Mouse (Mus musculus): ENCODE results near the gene Klhl5. TPM values are rescaled to one million over a fixed set of nuclear protein-coding genes. Genes with fewer than 3 reads are reported as not detected.

The Klhl5 gene
- total RNA-seq (2021) = 10 to 100 TPM; 53.1 to 67.7 TPM
- long read RNA-seq, experiment 1, transcript Klhl5-204 (11 exons, 3,149 nt) = major isoform, 41 of 67 reads
- long read RNA-seq, experiment 1, partial matches to known transcripts = 9 of 67 reads
- long read RNA-seq, experiment 1, other reads (novel, unspliced or antisense) = 17 of 67 reads
- long read RNA-seq, experiment 2, transcript Klhl5-204 (11 exons, 3,149 nt) = major isoform, 14 of 22 reads
- long read RNA-seq, experiment 2, partial matches to known transcripts = 6 of 22 reads
- long read RNA-seq, experiment 2, other reads (novel, unspliced or antisense) = 2 of 22 reads

DNA sequence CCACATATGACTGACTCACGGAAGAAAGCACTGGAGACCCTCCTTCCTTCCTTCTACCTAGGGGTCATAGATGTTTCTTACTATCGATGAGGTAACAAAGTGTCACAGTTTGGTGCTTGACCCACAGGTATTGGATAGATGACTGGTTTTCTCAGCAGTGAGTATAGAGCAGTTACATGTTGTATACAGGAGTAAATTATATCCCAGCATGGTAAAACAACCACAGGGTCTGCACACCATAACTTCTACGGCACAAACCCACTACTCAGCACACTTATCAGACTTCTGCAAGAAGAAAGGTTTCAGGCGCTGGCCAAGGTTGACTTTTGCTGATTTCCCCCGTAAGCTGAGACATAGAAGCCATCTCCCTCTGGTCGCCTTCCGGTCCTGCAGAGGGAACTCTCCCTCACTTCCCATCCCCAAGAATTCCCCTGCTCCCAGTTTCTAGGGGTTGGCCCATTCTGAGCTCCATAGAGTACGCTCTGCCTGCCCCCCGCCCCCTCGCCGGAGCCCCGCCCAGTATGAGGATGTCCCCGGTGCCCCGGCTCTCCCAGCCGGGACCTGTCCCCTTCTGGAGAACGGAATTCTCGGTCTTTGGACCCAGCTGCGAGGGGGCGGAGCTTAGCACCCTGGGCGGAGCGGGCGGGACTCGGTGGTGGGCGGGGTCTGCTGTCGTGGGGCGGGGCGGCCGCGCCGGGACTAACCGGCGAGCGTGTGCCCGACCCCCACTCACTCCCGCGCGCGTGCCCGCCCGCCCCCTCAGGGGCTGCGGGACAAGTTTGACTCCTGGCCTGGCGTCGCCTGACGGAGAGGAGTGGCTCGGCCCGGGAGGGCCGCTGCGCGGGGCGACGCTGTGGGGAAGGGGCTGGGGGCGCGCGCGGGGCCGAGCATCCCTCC is at the start of gene Klhl5:
Gene Klhl5 (plus strand): TSS at position 664 of the 897 bp plus-strand sequence.
- DNase-seq = peak; percentile 96 to 97

DNA sequence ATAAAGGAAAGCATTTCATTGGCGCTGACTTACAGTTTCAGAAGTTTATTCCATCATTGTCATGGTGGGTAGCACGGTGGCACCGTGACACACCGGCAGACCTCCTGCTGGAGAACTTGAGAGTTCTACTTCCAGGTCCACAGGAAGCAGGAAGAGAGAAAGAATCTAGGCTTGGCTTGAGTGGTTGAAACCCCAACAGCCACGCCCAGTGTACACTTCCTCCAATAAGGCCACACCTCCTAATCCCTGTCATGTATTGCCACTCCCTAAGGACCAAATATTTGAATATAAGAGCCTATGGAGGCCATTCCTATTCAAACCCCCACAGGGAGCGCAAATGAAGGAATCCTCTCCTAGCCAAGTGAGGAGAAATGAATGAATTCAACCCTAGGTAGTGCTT is 49.7 kb upstream of the Klhl5 start:
- DNase-seq = no peak

DNA sequence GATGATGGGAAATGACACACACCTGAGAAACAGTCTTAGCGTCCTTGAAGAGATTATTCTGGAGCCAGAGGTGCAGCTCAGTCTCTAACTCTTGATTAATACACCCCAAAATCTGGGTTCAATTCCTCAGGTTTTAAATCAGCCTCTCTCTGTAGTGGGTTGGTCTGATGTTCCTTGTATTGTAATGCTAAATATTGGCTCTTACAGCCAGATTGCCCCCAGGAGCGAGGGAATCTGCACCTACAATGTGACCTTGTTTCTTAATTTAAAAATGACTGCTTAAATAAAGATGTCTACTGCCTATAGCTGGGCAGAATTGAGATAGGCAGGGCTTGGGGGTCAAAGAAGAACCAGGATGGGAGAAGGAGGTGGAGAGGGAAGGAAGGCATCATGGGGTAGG is 47.5 kb upstream of the Klhl5 start:
- no peak for DNase-seq

DNA sequence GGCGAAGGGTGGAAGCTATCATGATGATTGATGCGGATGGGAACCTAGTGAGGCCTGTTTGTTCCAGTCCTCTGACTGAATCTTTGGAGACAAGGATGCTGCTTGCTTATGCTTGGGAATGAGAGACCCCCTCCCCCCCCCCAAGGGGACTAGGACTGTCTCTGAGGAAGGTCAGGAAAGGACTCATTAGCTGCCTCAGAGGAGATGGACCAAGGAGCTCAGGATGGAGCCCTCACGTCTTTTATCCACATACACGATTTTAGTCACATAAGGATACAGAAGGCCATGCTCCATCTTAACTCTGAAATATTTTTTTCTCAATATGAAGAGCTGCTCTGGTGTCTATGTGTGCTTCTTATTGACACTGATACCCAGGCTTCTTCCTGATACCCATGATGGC is 45.1 kb upstream of the Klhl5 start:
- no peak for DNase-seq

DNA sequence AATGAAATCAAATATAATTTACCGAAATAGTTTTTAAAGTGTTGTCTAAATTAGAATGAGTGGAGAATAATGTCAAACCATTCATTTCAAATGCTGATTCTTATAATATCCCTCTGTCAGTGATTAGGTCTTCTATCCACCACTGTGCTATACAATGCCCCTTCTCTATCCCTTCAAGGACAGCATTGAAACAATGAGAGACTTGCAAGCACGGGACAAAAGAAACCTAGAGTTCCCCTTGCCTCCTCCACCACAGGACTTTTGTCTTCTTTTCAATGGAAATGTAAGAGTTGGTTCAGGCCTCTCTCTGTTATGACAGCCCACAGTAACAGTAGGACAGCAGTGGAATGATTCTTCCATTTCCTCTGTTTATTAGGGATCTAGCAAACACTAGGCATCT is 44.1 kb upstream of the Klhl5 start:
- no peak for DNase-seq

DNA sequence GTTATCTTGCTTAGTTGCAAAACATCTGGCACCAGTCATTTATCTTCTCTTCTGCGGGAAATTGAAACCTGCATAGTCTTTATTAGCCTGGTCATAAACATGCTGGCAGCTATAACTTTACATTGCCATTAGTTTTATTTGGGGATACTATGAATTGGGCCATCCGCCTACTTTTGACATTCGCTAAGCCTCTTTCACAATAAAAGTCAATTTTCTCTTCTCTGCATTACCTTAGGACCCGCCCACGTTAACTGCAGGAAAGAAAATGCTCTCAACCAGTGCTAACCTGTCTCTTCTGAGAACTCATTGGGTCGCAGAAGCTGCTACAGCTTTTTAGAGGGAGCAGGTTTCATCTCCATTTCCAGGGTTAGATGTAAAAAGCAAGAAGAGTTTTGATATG is 39.2 kb upstream of the Klhl5 start:
- DNase-seq = no peak

DNA sequence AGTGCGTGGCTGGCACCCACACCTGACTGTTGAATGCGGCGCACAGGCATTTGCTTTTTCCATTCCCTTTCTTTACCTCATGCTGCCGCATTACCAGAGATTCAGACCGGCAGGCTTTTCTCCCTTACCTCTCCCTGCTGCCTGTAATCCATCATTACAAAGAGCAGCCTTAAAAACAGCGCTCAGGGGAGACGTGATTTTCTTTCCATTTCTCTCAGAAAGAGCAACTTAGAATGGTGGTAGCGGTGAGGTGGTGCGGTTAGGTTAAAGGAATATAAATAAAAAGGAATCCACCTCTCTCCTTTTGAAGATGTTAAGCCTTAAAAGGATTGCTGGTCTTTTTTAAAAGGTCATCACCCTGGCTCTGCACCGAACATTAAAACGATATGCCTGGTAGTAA is 37.5 kb upstream of the Klhl5 start:
- DNase-seq = no peak

DNA sequence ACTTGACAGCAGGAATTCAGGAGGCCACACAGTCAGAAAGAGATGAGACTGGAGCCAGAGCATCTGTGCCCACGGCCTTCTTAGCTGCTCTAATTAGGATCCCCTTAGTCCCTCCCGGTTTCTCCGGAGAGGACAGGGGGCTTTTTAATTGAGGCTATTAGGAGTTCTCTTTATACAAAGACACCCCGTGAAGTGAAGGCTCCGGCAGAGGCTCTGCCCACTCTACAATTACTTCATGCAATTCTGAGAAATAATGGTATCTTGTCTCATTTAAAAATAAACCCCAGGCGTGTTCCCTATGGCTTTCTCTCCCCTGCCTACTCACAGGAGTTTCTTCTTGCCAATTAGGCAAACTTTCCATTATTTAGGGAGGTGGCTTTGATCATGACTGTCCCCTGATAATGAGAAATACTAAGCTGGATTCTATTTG is 35.6 kb upstream of the Klhl5 start:
- no peak for DNase-seq

DNA sequence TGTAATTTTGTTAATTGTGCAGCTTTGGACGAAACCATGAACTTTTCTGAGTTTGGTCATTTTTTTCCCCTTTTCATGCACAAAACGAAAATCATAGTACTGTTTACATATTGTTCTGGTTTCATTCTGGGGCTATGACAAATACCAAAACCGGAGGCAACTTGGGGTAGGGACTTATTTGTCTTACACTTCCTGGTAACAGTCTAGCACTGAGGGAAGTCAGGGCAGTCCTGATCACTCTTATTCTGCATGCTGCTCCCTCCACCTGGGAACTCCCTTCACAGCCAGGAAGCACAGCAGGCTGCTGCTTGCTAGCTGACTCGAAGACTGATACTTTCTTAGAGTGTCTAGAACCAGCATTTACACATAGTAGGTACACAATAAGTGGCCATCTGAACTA is 34.1 kb upstream of the Klhl5 start:
- no peak for DNase-seq

DNA sequence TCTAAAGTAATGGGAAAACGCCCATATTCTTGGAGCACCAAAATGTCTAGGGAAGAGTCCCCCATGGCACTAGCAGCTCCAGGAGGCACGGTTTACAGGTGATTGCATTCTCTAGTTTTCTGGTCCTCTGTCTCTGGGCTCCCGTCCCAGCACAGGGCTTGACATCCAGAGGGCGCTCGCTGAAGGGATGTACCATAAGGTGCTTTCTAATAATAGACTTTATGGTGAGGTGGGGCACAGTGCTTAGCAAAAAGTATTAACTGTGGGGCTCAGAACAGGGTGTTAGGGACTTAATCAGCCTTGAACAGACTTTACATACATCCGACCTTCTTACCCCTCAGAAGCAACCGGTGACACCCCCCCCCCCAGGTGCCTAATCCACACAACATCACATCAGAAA is 32.6 kb upstream of the Klhl5 start:
- DNase-seq = peak; percentile 29 to 34

DNA sequence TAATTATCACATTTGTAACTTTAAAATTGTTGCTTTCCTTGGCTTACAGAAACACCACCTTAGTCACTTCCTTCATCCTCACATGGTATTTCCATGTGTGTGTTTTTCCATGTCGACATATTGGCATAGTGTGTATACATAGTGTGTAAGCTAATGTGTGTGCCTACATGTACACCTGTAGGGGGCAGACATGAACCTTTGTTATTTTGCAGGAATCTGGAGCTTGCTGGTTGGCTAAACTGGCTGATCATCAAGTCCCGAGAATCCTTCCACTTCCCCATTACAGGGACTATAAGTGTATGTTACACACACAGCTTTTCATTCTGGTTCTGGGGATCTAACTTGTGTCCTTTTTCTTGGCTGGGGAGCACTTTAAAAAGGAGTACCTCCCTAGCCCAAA is 31.3 kb upstream of the Klhl5 start:
- DNase-seq = no peak

DNA sequence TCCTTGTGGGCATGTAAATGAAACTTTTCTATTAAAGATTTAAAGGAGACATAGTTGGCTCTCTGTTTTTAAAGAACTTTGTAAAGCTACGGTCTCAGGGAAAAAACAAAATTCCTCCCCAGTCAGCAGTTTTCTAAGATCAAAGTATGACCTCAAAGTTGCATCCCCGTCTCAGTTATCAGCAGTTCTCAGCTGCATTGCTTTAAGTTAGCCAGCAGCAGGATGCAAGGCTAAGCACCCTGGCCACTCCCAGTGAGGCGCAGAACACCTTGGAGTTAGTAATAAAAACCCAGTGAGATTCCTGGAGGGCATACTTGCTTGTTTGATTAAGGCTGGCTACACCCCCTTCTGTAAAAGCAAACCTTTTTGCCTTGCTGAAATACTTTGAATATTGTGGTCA is 30.6 kb upstream of the Klhl5 start:
- no peak for DNase-seq

DNA sequence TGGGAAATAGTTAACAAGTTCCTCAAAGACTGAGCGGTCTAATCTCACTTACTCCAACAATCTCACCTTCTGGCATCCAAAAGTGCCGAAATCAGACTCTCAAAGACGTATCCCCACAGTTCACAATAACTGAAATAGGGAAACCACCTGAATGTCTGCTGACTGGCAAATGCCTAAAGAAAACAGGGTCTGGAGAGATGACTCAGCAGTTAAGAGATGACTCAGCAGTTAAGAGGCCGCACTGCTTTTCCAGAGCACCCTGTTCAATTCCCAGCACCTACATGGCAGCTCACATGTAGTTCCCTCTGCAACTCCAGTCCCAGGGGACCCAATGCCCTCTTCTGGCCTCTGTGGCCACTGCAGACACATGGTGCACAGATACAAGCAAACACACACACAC is 29.3 kb upstream of the Klhl5 start:
- no peak for DNase-seq

DNA sequence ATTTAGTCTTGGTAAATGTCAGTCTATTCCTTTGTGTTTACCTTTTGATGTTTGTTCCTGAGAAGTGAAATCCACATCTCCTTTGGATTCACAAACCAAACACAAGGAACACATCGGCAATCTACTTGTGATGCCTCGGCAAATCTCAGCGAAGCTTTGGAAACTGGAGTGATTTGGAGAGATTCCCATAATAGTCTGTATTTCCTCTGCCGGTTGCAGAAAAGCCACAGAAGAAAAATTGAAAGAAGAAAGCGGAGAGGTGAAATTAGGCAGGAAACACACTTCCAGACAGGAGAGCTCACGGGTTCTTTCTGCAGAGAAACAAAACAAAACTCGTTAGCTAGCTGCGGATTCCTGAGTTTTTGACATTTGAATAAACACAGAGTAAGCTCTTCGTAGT is 27.5 kb upstream of the Klhl5 start:
- DNase-seq = peak in 1 of 2 experiments; percentile 35

DNA sequence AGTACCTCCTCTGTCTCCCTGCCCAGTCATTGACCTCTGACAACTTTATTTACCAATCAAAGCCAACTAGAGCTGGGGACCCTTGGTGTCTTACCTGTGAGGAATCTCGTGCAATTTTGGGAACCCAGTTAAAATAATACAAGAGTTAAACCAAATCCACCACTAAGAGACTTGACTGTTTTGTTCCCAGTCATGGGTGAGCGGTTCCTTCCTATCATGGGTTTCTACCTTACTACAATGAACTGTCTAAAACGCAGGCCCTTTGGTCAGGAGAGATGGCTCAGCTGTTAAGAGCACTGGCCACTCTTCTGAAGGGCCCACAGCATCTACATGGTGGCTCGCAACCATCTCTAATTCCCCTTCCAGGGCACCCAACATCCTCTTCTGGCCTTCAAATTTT is 25.5 kb upstream of the Klhl5 start:
- no peak for DNase-seq

DNA sequence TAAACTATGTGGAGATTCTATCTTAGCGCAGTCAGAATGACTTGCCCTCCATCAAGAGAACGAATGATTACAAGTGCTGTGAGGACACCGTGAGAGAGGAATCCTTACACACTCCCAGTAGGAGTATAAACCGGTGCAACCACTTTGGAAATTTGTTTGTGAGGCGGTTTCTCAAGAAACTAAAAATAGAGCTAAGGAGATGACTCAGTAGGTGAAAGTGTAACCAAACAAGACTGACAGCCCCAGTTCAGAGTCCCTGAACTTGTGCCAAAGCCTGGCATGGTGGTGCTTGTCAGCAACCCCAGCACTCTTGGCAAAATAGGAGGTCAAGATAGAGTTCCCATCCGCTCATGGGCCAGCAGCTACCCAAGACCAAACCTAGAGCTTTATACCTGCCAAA is 20.8 kb upstream of the Klhl5 start:
- peak; percentile 83 for DNase-seq

DNA sequence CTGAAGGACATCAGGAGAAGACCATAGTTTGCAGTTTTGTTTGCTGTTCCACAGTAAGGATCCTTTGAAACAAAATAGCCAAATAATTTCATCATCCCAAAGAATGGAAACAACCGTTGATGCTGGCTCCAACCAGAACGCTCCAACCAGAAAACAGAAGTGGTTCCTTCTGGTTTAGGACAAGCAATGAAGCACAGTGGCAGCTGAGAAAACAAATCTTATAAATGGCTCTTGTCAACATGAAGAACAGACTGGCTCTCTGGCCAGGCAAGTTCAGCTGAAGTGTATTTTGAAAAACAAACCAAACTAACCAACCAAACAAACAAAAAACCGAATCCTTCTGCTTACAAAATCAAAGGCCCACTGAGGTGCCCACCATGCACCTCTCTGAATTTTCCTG is 17.6 kb upstream of the Klhl5 start:
- no peak for DNase-seq

DNA sequence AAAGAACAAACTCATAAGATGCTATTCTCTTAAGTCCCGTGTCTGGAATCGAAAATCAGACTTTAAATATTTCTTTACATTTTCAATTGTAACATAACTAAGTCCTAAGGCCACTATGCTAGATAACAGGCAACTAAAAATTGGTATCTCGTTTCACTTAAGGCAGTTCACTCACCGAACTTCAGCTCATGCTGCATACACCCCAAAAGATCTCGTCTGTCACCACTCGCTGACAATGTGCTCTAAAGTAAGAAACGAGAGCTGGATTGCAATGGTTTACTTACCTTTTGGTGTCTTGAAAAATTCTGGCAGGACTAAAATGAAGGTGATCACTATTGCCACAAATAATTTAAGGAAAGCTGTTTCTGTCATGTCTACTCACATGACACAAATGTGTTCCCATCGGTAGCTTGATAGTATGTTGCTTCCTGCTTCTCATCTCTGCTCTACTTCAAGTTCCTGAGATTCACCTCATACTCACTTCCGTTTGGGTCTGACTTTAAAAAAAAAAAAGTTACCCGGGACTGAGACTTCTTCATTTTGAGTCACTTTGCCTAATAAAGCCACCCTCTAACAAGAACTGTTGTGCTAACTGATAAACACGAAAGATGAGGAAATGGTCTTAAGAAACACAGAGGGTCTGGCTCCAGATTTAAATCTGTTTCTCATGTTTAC is 16.0 kb upstream of the Klhl5 start:
- DNase-seq = no peak

DNA sequence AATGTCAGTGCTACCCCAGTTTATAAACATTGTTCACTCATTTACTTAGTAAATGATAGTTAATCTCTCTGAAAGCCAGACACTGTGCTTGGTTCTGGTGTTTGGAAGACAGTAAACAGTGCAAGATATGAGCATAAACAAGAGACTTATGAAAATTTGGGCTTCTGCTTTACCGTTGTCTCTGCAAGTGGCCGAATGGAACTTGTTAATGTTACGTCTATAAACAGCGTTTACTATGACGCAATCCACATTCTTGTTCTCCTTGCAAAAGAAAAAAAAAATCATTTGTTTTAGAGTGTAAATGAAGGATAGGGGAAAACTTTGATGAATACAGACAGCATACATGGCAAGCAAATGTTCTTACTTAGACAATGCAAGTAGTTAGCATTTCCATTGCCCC is 15.4 kb upstream of the Klhl5 start, which contains the start of gene Tmem156:
Gene Tmem156 (minus strand): TSS at position 212 of the 400 bp plus-strand sequence.
- no peak for DNase-seq

DNA sequence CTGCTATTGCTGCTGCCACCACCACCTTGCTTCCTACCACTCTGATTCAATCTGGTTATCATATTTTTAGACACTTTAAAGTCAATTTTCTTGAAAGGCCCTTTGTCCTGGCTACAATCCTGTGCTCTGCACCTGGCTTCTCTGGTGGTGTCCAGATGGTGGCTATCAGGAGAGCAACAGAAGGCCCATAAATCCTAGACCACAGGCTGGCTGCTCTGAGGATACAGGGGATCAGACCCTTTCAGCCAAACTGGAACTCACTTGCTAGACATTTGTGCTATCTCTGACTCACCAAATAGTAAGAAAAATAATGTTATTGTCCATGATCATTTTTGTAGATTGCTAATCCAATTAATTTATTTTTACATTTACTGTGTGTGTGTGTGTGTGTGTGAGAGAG is 13.6 kb upstream of the Klhl5 start:
- DNase-seq = no peak

DNA sequence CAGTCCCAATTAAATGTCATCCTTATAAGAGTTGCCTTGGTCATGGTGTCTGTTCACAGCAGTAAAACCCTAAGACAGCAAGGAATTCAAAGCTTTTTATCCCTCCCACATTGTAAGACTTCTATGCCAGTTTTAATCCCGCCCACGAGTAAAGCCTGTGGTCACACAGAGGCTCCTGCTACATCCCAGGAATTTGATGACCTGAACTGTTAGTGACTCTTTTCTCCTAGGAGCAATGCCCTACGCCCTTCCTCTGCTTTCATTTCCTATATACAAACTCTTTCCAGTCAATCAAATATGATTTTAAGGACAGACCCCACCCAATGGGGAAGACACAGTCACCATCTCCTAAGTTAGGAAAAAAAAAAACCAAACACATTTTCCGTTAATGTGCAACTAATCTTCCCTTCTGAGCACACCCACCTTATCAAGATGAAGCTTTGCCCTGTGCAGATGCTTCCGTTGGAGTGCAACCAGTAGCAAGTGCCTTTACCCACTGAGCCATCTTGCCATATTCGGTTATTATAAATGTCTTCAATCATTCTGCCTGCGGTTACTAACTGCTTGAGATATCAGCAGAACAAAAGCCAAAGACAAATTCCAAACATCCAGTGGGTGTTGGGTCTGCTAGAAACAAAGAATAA is 12.3 kb upstream of the Klhl5 start:
- DNase-seq = no peak

DNA sequence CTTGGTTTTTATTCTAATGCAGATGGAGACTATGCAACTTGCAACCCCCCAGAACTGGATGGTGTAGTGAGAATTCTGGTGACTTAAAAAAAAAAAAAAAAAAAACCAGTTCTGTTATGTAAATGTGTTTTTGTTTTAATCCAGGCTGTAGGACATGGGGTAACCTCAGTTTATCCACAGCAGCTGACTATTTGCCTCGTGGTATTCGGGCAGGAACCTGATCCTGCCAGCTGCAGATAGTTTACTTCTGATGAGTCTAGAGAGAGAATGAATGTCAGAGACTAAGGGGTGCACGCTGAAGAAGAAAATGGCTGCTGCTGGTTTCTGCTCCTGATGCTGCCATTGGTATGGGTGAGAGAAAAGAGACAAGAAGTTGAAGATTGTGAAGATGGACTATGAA is 11.3 kb upstream of the Klhl5 start:
- no peak for DNase-seq

DNA sequence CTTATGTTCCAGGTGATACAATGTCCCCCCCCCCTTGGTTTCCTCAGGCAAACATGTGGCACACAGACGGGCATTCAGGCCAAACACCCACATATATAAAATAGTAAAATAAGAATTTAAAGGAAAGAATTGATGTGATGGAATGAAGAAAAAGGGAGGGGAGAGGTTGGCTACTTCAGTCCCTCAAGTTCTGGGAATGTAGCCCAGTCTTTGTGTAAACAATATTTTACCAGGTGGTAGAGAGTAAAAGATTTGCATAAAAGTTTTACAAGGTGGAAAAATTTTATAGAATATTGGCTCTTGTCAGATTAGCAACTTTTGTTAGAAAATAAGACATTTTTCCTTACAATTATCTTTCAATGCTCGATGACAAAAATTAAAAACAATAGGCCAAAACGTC is 10.5 kb upstream of the Klhl5 start:
- no peak for DNase-seq

All from adrenal gland, postnatal 36 days (tissue).